Mouse (Mus musculus) neural tube, embryonic 11.5 days (tissue): Measurements from ENCODE around the gene Rpl28. TPM values are rescaled to one million over a fixed set of nuclear protein-coding genes. Genes with fewer than 3 reads are reported as not detected.
"Not testable (repeated sequence)": the region's sequence is repeated elsewhere in the genome, so short reads cannot be mapped to it uniquely, and the experiment has no call there.

Source experiments
- ATAC-seq: fragments of 200-750 bp; cut with Nextera tagmentation; 2 replicates; pipeline ENCODE4 v1.8.0; 2017; ENCODE audit warnings: moderate number of reproducible peaks, mild to moderate bottlenecking, moderate TSS enrichment, moderate library complexity; ENCODE audit not compliant: insufficient read depth, low FRiP score, low TSS enrichment
- DNase-seq: peaks from one replicate; pipeline ENCODE4 v3.0.0-alpha.2; 2015; ENCODE audit warnings: low spot score
- H3K27ac ChIP-seq: fragments of 300-500 bp; sonication (generic); 2 replicates; pipeline ENCODE4 v1.5.1; 2014; ENCODE audit warnings: low read depth, mild to moderate bottlenecking, low read length
- H3K27me3 ChIP-seq: fragments of 300-500 bp; sonication (generic); 2 replicates; pipeline ENCODE4 v1.6.1; 2014; ENCODE audit warnings: mild to moderate bottlenecking, low read length, mixed read lengths; ENCODE audit not compliant: control insufficient read depth, insufficient read depth
- H3K36me3 ChIP-seq: fragments of 300-500 bp; sonication (generic); 2 replicates; pipeline ENCODE4 v1.6.1; 2014; ENCODE audit warnings: mild to moderate bottlenecking, low read length, moderate library complexity, mixed read lengths; ENCODE audit not compliant: control insufficient read depth, insufficient read depth
- H3K4me1 ChIP-seq: fragments of 300-500 bp; sonication (generic); 2 replicates; pipeline ENCODE4 v1.6.1; 2014; ENCODE audit warnings: low read length, mixed read lengths; ENCODE audit not compliant: control insufficient read depth, insufficient read depth
- H3K4me2 ChIP-seq: fragments of 300-500 bp; sonication (generic); 2 replicates; pipeline ENCODE4 v1.6.1; 2014; ENCODE audit warnings: low read depth, mild to moderate bottlenecking, moderate library complexity
- H3K4me3 ChIP-seq: fragments of 300-500 bp; sonication (generic); 2 replicates; pipeline ENCODE4 v1.5.1; 2014; ENCODE audit warnings: low read depth, low read length
- H3K9ac ChIP-seq: fragments of 300-500 bp; sonication (generic); 2 replicates; pipeline ENCODE4 v1.6.1; 2014; ENCODE audit warnings: mild to moderate bottlenecking, low read length
- H3K9me3 ChIP-seq: fragments of 300-500 bp; sonication (generic); 2 replicates; pipeline ENCODE4 v1.6.1; 2016; ENCODE audit warnings: low read length; ENCODE audit not compliant: control insufficient read depth
- WGBS: fragments of 180-500 bp; shearing (Covaris S2); extraction: QIAGEN DNeasy Blood & Tissue Kit; methylation state at CpG from one replicate; pipeline ENCODE4 v1.1.7; 2014; 5-methylcytosine and 5-hydroxymethylcytosine counted together
- polyA plus RNA-seq: library from polyadenylated mRNA; unstranded; fragments of >200 nt; fragmentation: Nextera tagmentation; extraction: Ambion mirVana; gene quantifications from 2 replicates; pipeline ENCODE4 v1.2.1, GENCODE M21; 2014

Gene Rpl28
- polyA plus RNA-seq, 1 experiment from 2014 or later, result 157 TPM

GRCm38 (mm10) chr7:4779921-4780320, 12.8 kb upstream of the Rpl28 start:
- Histone ChIP-seq H3K36me3 (no peaks in the 10 kb centered on the region), H3K9me3 (no peaks in the 10 kb centered on the region), H3K4me1 (no peaks in the 10 kb centered on the region), H3K27ac (no peak overlapping the region), H3K4me3 (no peak overlapping the region), H3K4me2 (no peak overlapping the region), H3K9ac (no peak overlapping the region), H3K27me3 (peaks cover 41% of the 10 kb centered on the region)
- WGBS, result 27% methylated on average over 5 of the region's 5 CpGs
- ATAC-seq (no peak), DNase-seq (no peak)

- peaks cover 22% of the 10 kb centered on the region for H3K27me3 ChIP-seq
- no peak for DNase-seq
- H3K9me3 ChIP-seq, result no peaks in the 10 kb centered on the region
- no peaks in the 10 kb centered on the region for H3K36me3 ChIP-seq
- no peak overlapping the region for H3K27ac ChIP-seq
- no peak overlapping the region for H3K9ac ChIP-seq
- ATAC-seq, result no peak
- H3K4me2 ChIP-seq, result no peak overlapping the region
- H3K4me1 ChIP-seq, result no peaks in the 10 kb centered on the region
- H3K4me3 ChIP-seq, result no peak overlapping the region
- WGBS, result 37% methylated on average over 3 of the region's 3 CpGs
These were observed 10.5 kb upstream of the Rpl28 start for GRCm38 (mm10) chr7:4782130-4782529.

DNA sequence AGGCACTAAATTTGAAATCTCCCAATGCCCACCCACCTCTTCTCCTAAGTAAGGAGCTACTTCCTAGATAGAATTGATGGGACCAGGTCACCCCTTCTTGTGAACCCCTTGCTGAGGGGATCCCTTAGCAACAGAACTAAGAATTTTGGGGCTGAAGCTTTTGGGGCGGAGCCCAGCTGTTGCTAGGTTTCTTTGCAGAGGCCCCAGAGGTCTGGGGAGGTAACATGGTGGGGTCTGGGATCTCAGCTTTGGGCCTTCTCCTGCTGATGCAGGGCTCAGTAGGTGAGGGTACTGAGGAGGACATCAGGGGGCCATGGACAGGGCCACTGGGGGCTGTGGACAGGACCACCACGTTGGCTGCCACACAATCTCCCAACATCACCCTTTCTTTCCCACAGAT, 9.9 kb upstream of the Rpl28 start, which contains the start of the genes Il11 and Tmem190:
Il11 (minus strand) TSS at position 101 of the 400 bp plus-strand sequence.
Tmem190 (plus strand) TSS at position 179 of the 400 bp plus-strand sequence.
- H3K27ac ChIP-seq, result no peak within 1 kb of the TSS
- no peak within 1 kb of the TSS for H3K4me2 ChIP-seq
- H3K4me3 ChIP-seq, result no peak within 1 kb of the TSS
- DNase-seq, result no peak
- H3K27me3 ChIP-seq, result peaks cover 16% of the 10 kb centered on the region
- no peaks in the 10 kb centered on the region for H3K9me3 ChIP-seq
- no peak within 1 kb of the TSS for H3K9ac ChIP-seq
- no peaks in the 10 kb centered on the region for H3K4me1 ChIP-seq
- WGBS, result 82% methylated on average over 2 of the region's 2 CpGs
- H3K36me3 ChIP-seq, result no peaks in the 10 kb centered on the region
- ATAC-seq, result no peak

DNA sequence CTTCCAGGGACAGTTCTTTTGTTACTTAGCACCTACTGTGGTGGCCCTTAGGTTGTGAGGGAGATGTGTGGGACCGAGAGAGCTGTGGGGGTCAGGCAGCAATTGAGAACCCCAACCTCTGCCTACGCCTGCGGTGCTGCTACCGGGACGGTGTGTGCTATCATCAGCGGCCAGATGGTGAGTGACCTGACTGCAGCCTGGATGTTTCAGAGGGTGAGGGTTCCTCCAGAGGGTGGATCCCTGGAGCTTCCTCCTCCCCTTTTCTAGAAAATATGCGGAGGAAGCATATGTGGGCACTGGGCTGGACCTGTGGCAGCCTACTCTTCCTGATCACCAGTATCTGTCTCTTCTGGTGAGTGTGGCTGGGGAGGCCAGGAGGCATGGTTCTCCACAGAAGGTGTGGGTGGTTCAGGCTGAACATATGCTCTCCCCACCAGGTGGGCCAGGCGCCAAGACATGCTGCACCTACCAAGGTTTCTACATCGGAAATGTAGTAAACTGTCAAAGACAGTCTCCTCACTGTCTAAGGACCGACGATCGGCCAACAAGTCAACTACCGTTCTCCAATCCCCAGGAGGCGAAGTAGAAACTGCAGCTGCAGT, 8.9 kb upstream of the Rpl28 start:
- no peak for ATAC-seq
- whole genome bisulfite sequencing, result 81% methylated on average over 14 of the region's 14 CpGs
- Histone ChIP-seq H3K27me3 (peaks cover 8% of the 10 kb centered on the region; the same call in 1 of the 2 replicates), H3K4me3 (no peak overlapping the region), H3K4me1 (no peaks in the 10 kb centered on the region; the same call in 1 of the 2 replicates), H3K9ac (no peak overlapping the region), H3K36me3 (no peaks in the 10 kb centered on the region), H3K9me3 (no peaks in the 10 kb centered on the region), H3K27ac (no peak overlapping the region), H3K4me2 (no peak overlapping the region)
- DNase-seq, result no peak

GRCm38 (mm10) chr7:4788499-4789435, 3.9 kb upstream of the Rpl28 start:
- Histone ChIP-seq H3K4me3 (peak overlapping the region; percentile 48), H3K9me3 (no peaks in the 10 kb centered on the region), H3K27ac (no peak overlapping the region), H3K36me3 (no peaks in the 10 kb centered on the region), H3K27me3 (0 out of 2 replicates have a peak, but pooled peaks cover 9% of the 10 kb centered on the region), H3K4me1 (peaks cover 6% of the 10 kb centered on the region), H3K9ac (peak overlapping the region; percentile 81), H3K4me2 (peak overlapping the region; percentile 88)
- peak; percentile 58 for ATAC-seq
- 2% methylated on average over 64 of the region's 64 CpGs for WGBS
- DNase-seq, result peak; percentile 78

DNA sequence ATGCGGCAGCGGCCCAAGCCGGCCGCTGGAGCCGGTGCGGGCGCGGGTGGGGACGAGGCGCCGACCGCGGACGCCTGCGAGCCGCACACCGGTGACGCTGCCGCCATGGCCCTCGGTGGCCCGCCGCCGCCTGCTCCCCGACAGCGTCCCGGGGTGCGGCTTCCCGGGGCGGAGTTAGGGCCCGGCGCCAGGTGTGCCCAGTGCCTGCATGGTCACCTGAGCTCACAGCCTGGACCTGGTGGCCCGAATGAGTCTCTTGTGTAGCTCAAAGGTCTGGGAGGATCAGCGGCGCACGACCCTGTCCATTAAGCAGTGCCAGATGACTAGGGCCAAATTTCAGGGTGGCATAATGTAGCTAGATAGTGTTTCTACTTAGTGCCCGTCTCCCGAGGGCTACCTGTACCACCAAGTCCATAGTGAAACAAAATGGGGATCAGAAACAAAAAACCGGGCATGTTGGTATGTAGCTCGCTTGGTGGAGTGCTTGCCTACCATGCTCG, 3.2 kb upstream of the Rpl28 start, which contains the start of gene Tmem238:
Tmem238 (minus strand) TSS at position 221 of the 500 bp plus-strand sequence.
- Histone ChIP-seq H3K4me3 (peak within 1 kb of the TSS; percentile 48), H3K27me3 (0 out of 2 replicates have a peak, but pooled peaks cover 9% of the 10 kb centered on the region), H3K4me1 (peaks cover 11% of the 10 kb centered on the region), H3K27ac (no peak within 1 kb of the TSS), H3K9ac (peak within 1 kb of the TSS; percentile 81), H3K4me2 (peak within 1 kb of the TSS; percentile 88), H3K36me3 (0 out of 2 replicates have a peak, but pooled peaks cover 2% of the 10 kb centered on the region), H3K9me3 (no peaks in the 10 kb centered on the region)
- 9% methylated on average over 40 of the region's 40 CpGs for WGBS
- DNase-seq, result no peak
- 0 out of 2 replicates have a peak, but pooled peaks have one; percentile 7 for ATAC-seq

GRCm38 (mm10) chr7:4793248-4793647, 574 bp downstream of the Rpl28 start:
- Histone ChIP-seq H3K9ac (peak overlapping the region; percentile 86), H3K36me3 (peaks cover 16% of the 10 kb centered on the region), H3K4me1 (peaks cover 11% of the 10 kb centered on the region), H3K4me2 (peak overlapping the region; percentile 82), H3K4me3 (peak overlapping the region; percentile 89), H3K27ac (peak overlapping the region; percentile 75)
- H3K27me3 ChIP-seq, ATAC-seq, DNase-seq, H3K9me3 ChIP-seq: not testable (repeated sequence)
- WGBS, result 1% methylated on average over 31 of the region's 31 CpGs

DNA sequence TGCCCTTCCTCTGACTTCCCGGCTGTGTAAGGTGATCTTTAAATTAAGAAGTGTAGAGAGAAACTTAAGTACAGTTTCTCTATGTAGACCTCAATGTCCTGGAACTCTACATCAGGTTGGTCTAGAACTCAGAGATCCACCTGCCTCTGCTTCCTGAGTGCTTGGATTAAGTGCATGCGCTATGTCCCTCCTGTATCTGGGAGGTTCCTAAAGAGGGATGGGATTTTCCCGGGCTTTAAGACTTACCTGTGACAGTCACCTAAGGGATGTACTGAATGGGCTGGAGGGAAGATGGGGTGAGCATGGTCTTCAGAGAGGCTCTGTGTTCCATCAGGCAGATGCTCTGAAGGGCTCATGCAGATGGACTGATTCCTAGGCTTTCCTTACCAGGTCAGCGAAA, 1.0 kb downstream of the Rpl28 start:
- H3K4me2 ChIP-seq, result peak overlapping the region; percentile 82
- H3K27ac ChIP-seq, result no peak overlapping the region; the same call in 1 of the 2 replicates
- peak overlapping the region; percentile 89 for H3K4me3 ChIP-seq
- 41% methylated on average over 4 of the region's 4 CpGs for WGBS
- peaks cover 11% of the 10 kb centered on the region for H3K4me1 ChIP-seq
- no peaks in the 10 kb centered on the region for H3K9me3 ChIP-seq
- no peak for ATAC-seq
- no peak for DNase-seq
- H3K36me3 ChIP-seq, result peaks cover 16% of the 10 kb centered on the region
- H3K9ac ChIP-seq, result peak overlapping the region; percentile 86
- H3K27me3 ChIP-seq, result 0 out of 2 replicates have a peak, but pooled peaks cover 7% of the 10 kb centered on the region
